Mouse (Mus musculus): Measurements from ENCODE around the gene Fam98b. TPM values are rescaled to one million over a fixed set of nuclear protein-coding genes. Genes with fewer than 3 reads are reported as not detected.

Gene Fam98b
- total RNA-seq (2012; rRNA removed) (11.1 and 13.1 TPM in 2 replicates), total RNA-seq (2014; rRNA removed) (22.3 and 22.8 TPM in 2 replicates), polyA plus RNA-seq (2012; ENCODE audit: insufficient read length, low read depth) (83.5 and 84.8 TPM in 2 replicates)

DNA sequence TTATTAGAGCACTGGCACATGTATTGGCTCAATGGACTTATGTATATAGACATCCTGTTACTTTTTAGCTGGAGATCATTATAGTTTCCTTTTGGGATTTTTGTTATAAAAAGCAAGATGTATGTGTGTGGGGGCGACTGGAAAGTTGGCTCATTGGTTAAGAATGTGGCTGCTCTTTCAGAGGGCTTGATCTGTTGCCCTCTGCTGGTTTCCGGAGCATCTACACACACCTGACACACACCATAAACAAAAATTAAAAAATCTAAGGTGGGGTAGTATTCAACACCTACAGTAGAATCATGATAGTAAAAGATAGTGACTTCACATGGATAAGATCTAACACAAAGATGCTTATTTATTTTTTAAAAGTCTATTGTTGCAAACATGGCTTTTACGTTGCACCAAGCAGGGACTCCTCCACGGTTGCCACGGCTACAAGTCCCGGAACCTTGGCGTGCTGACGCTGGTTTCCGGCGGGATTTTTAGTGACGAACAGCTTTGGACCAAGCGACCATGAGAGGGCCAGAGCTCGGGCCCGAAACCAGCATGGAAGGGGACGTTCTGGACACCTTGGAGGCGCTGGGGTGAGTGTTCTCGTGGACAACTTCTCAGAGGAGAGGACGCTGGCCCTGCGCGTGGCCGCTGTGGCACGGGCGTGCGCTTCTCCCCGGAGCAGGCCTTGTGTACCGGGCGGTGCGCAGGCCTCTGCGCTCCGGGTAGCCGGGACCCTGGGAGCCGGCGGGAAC is at the start of gene Fam98b:
Gene Fam98b, plus strand, starts transcription at position 485 of the 746 bp plus-strand sequence.
- H3K27me3 ChIP-seq (replicated peaks), result peaks cover 4% of the 10 kb centered on the region
- peak within 1 kb of the TSS; percentile 74 to 98 (median 79) for H3K4me3 ChIP-seq (replicated peaks in 1 of 3; ENCODE audit: low read depth in 2 of 3, low read length in 2 of 3, poor library complexity in 1 of 3)
- in situ Hi-C loops (cut with MboI; ENCODE audit: low pct_ligation_motif_present, low pct_unique_long_range_greater_than_20kb, low sequenced_read_pairs) (no loop called here), dilution Hi-C loops (cut with MboI; ENCODE audit: extremely low pct_ligation_motif_present, extremely low pct_unique_long_range_greater_than_20kb, low sequenced_read_pairs) (no loop called here)
- peaks cover 20% of the 10 kb centered on the region for H3K79me2 ChIP-seq (replicated peaks; ENCODE audit: control insufficient read depth, extremely low read depth, insufficient read depth, poor library complexity, severe bottlenecking)
- H3K4me1 ChIP-seq (ENCODE audit: control insufficient read depth in 1 of 2, insufficient read depth in 2 of 2), result peaks cover 0 to 33% of the 10 kb centered on the region in 2 experiments; a peak in 2 of 4 replicates
- H3K36me3 ChIP-seq (replicated peaks in 1 of 2; ENCODE audit: control insufficient read depth in 1 of 2, insufficient read depth in 1 of 2, low read length in 1 of 2), result peaks cover 0 to 12% of the 10 kb centered on the region in 2 experiments
- peak within 1 kb of the TSS; percentile 99 for H3K4me2 ChIP-seq (ENCODE audit: insufficient read depth, low read depth, poor library complexity, severe bottlenecking)
- peak within 1 kb of the TSS; percentile 63; the same call in 1 of the 2 replicates for H3K27ac ChIP-seq (ENCODE audit: insufficient read depth, low read depth)
- peak within 1 kb of the TSS; percentile 96 for H3K9ac ChIP-seq (ENCODE audit: insufficient read depth, low read depth)
- peak; percentile 91 for DNase-seq (ENCODE audit: extremely low read depth)
- TF ChIP-seq SMC3 (IDR thresholded peaks at IDR 0.05; ENCODE audit: low read depth, low read length) (peak; percentile 54), CHD1 (IDR thresholded peaks at IDR 0.05; ENCODE audit: low read depth, low read length) (no peak), JUND (conservative IDR thresholded peaks at IDR 0.05; ENCODE audit: low read depth, low read length) (peak; percentile 53; the same call in 1 of the 2 replicates), SIN3A (IDR thresholded peaks at IDR 0.05; ENCODE audit: low read length) (peak; percentile 87; the same call in 1 of the 2 replicates), ZC3H11A (IDR thresholded peaks at IDR 0.05; ENCODE audit: low read depth, low read length) (no peak), KAT2A (IDR thresholded peaks at IDR 0.05; ENCODE audit: insufficient replicate concordance, low read length) (peak; percentile 68; the same call in 1 of the 2 replicates), EP300 (IDR thresholded peaks at IDR 0.05; ENCODE audit: low read length) (peak; percentile 35; the same call in 1 of the 2 replicates), MAX (IDR thresholded peaks at IDR 0.05; ENCODE audit: low read length) (peak; percentile 79), JUN (IDR thresholded peaks at IDR 0.05; ENCODE audit: insufficient read depth, low read depth, low read length) (no peak), ELF1 (IDR thresholded peaks at IDR 0.05; ENCODE audit: low read depth, low read length) (peak; percentile 70), MAFK (IDR thresholded peaks at IDR 0.05; ENCODE audit: insufficient replicate concordance, low read length) (peak; percentile 29; the same call in 1 of the 2 replicates), NRF1 (IDR thresholded peaks at IDR 0.05; ENCODE audit: low read depth, low read length) (peak; percentile 48), POLR2A (IDR thresholded peaks at IDR 0.05; ENCODE audit: low read depth, low read length) (peak; percentile 86), ZMIZ1 (IDR thresholded peaks at IDR 0.05; ENCODE audit: low read depth, low read length) (peak; percentile 75; the same call in 1 of the 2 replicates), CTCF (conservative IDR thresholded peaks at IDR 0.05 in 1 of 2, IDR thresholded peaks at IDR 0.05 in 1 of 2; ENCODE audit: low read depth in 2 of 2, low read length in 2 of 2) (peak; percentile 53 to 75), USF1 (IDR thresholded peaks at IDR 0.05; ENCODE audit: low read depth, low read length) (no peak), MXI1 (IDR thresholded peaks at IDR 0.05; ENCODE audit: low read depth, low read length) (peak; percentile 92), BHLHE40 (IDR thresholded peaks at IDR 0.05; ENCODE audit: low read depth, low read length) (peak; percentile 37; the same call in 1 of the 2 replicates), USF2 (conservative IDR thresholded peaks at IDR 0.05; ENCODE audit: low read depth, low read length) (no peak), HCFC1 (IDR thresholded peaks at IDR 0.05; ENCODE audit: low read depth, low read length) (peak; percentile 82), NELFE (IDR thresholded peaks at IDR 0.05; ENCODE audit: low read depth, low read length) (peak; percentile 87), MAZ (IDR thresholded peaks at IDR 0.05; ENCODE audit: low read depth, low read length) (peak; percentile 71; the same call in 1 of the 2 replicates), POLR2AphosphoS2 (IDR thresholded peaks at IDR 0.05; ENCODE audit: low read depth, low read length) (no peak), TBP (conservative IDR thresholded peaks at IDR 0.05; ENCODE audit: low read depth, low read length) (peak; percentile 84; the same call in 1 of the 2 replicates), CHD2 (IDR thresholded peaks at IDR 0.05; ENCODE audit: low read length) (no peak), ETS1 (conservative IDR thresholded peaks at IDR 0.05; ENCODE audit: low read depth, low read length) (0 out of 2 replicates have a peak, but pooled peaks have one; percentile 11), GABPA (IDR thresholded peaks at IDR 0.05; ENCODE audit: insufficient replicate concordance, low read depth, low read length) (no peak), IRF4 (IDR thresholded peaks at IDR 0.05; ENCODE audit: low read depth, low read length) (peak; percentile 68; the same call in 1 of the 2 replicates), MYC (IDR thresholded peaks at IDR 0.05; ENCODE audit: low read depth, low read length) (peak; percentile 50), MEF2A (IDR thresholded peaks at IDR 0.05; ENCODE audit: borderline replicate concordance, low read depth, low read length) (peak; percentile 71; the same call in 1 of the 2 replicates), ZKSCAN1 (IDR thresholded peaks at IDR 0.05; ENCODE audit: borderline replicate concordance, low read depth, low read length) (no peak), E2F4 (IDR thresholded peaks at IDR 0.05; ENCODE audit: insufficient replicate concordance, low read depth, low read length) (0 out of 2 replicates have a peak, but pooled peaks have one; percentile 59), TCF12 (IDR thresholded peaks at IDR 0.05; ENCODE audit: low read depth, low read length) (peak; percentile 83), RCOR1 (conservative IDR thresholded peaks at IDR 0.05; ENCODE audit: low read depth, low read length) (no peak), RAD21 (IDR thresholded peaks at IDR 0.05; ENCODE audit: low read depth, low read length) (peak; percentile 31), ZNF384 (IDR thresholded peaks at IDR 0.05; ENCODE audit: low read depth, low read length) (no peak), UBTF (IDR thresholded peaks at IDR 0.05; ENCODE audit: low read depth, low read length) (no peak)
- H3K9me3 ChIP-seq (replicated peaks; ENCODE audit: low read length), result no peaks in the 10 kb centered on the region
